Mouse (Mus musculus): Measurements from ENCODE around the gene Vta1.

- TF ChIP-seq EP300 (IDR thresholded peaks at IDR 0.05; ENCODE audit: low read depth): no peak
- no peak for TF ChIP-seq CTCF (IDR thresholded peaks at IDR 0.05; ENCODE audit: low read depth)
These were observed 97.8 kb downstream of the Vta1 start for GRCm38 (mm10) chr10:14607597-14607996.

All from heart, postnatal 0 days (tissue).